Mouse (Mus musculus) intestine, embryonic 16.5 days (tissue): Measurements from ENCODE around the gene Ak9. TPM values are rescaled to one million over a fixed set of nuclear protein-coding genes. Genes with fewer than 3 reads are reported as not detected.

ENCODE experiments used
- ATAC-seq: fragments of 200-750 bp; cut with Nextera tagmentation; 2 replicates; pipeline ENCODE4 v1.8.0; 2017; ENCODE audit warnings: moderate TSS enrichment, moderate library complexity
- H3K27ac ChIP-seq: fragments of 300-500 bp; sonication (generic); 2 replicates; pipeline ENCODE4 v1.5.1; 2014; ENCODE audit warnings: mild to moderate bottlenecking, low read length
- H3K27me3 ChIP-seq: fragments of 300-500 bp; sonication (generic); replicated peaks from 2 replicates; pipeline ENCODE4 v1.6.1; 2014; ENCODE audit warnings: low read length, control low read depth, mixed read lengths; ENCODE audit not compliant: control insufficient read depth, insufficient read depth
- H3K36me3 ChIP-seq: fragments of 300-500 bp; sonication (generic); 2 replicates; pipeline ENCODE4 v1.6.1; 2014; ENCODE audit warnings: low read length, control low read depth; ENCODE audit not compliant: control insufficient read depth, insufficient read depth
- H3K4me1 ChIP-seq: fragments of 300-500 bp; sonication (generic); 2 replicates; pipeline ENCODE4 v1.6.1; 2014; ENCODE audit warnings: low read length, control low read depth, mixed read lengths; ENCODE audit not compliant: control insufficient read depth, insufficient read depth
- H3K4me2 ChIP-seq: fragments of 300-500 bp; sonication (generic); 2 replicates; pipeline ENCODE4 v1.6.1; 2014; ENCODE audit warnings: low read depth, low read length, control low read depth
- H3K4me3 ChIP-seq: fragments of 300-500 bp; sonication (generic); 2 replicates; pipeline ENCODE4 v1.5.1; 2014; ENCODE audit warnings: mild to moderate bottlenecking, low read length
- H3K9ac ChIP-seq: fragments of 300-500 bp; sonication (generic); 2 replicates; pipeline ENCODE4 v1.6.1; 2014; ENCODE audit warnings: low read depth, low read length
- H3K9me3 ChIP-seq: fragments of 300-500 bp; sonication (generic); 2 replicates; pipeline ENCODE4 v1.6.1; 2016; ENCODE audit warnings: low read length, control low read depth; ENCODE audit not compliant: control insufficient read depth
- WGBS: fragments of 180-500 bp; shearing (Covaris S2); extraction: QIAGEN DNeasy Blood & Tissue Kit; methylation state at CpG from one replicate; pipeline ENCODE4 v1.1.7; 2014; 5-methylcytosine and 5-hydroxymethylcytosine counted together
- polyA plus RNA-seq: library from polyadenylated mRNA; unstranded; fragments of >200 nt; fragmentation: Nextera tagmentation; extraction: Ambion mirVana; gene quantifications from 2 replicates; pipeline ENCODE4 v1.2.1, GENCODE M21; 2015

The Ak9 gene
- polyA plus RNA-seq, 1 experiment from 2014 or later, result 0.04 TPM

GRCm38 (mm10) chr10:41426368-41426767, 122.6 kb downstream of the Ak9 start:
- ATAC-seq, result no peak
- H3K4me1 ChIP-seq, result no peaks in the 10 kb centered on the region
- H3K36me3 ChIP-seq, result no peaks in the 10 kb centered on the region
- no peak overlapping the region for H3K4me2 ChIP-seq
- WGBS, result 48% methylated on average over 6 of the region's 6 CpGs
- no peaks in the 10 kb centered on the region for H3K9me3 ChIP-seq
- no peak overlapping the region for H3K27ac ChIP-seq
- H3K9ac ChIP-seq, result no peak overlapping the region
- H3K4me3 ChIP-seq, result no peak overlapping the region
- no peaks in the 10 kb centered on the region for H3K27me3 ChIP-seq

GRCm38 (mm10) chr10:41434624-41435023, 130.8 kb downstream of the Ak9 start:
- Histone ChIP-seq H3K4me2 (no peak overlapping the region), H3K27me3 (no peaks in the 10 kb centered on the region), H3K27ac (no peak overlapping the region), H3K36me3 (no peaks in the 10 kb centered on the region), H3K9ac (no peak overlapping the region), H3K4me3 (no peak overlapping the region), H3K9me3 (no peaks in the 10 kb centered on the region), H3K4me1 (no peaks in the 10 kb centered on the region)
- WGBS, result 28% methylated on average over 4 of the region's 4 CpGs
- ATAC-seq, result no peak

GRCm38 (mm10) chr10:41435141-41435540, 131.4 kb downstream of the Ak9 start:
- H3K27ac ChIP-seq, result no peak overlapping the region
- H3K4me2 ChIP-seq, result no peak overlapping the region
- H3K4me1 ChIP-seq, result no peaks in the 10 kb centered on the region
- H3K4me3 ChIP-seq, result no peak overlapping the region
- H3K27me3 ChIP-seq, result no peaks in the 10 kb centered on the region
- WGBS, result 20% methylated on average over 3 of the region's 3 CpGs
- no peaks in the 10 kb centered on the region for H3K36me3 ChIP-seq
- no peaks in the 10 kb centered on the region for H3K9me3 ChIP-seq
- ATAC-seq, result no peak
- H3K9ac ChIP-seq, result no peak overlapping the region

GRCm38 (mm10) chr10:41448216-41448615, 144.4 kb downstream of the Ak9 start:
- H3K4me3 ChIP-seq, result no peak overlapping the region
- H3K9ac ChIP-seq, result no peak overlapping the region
- no peak overlapping the region for H3K27ac ChIP-seq
- no peak overlapping the region for H3K4me2 ChIP-seq
- no peaks in the 10 kb centered on the region for H3K27me3 ChIP-seq
- peaks cover 16% of the 10 kb centered on the region for H3K4me1 ChIP-seq
- no peaks in the 10 kb centered on the region; the same call in 1 of the 2 replicates for H3K36me3 ChIP-seq
- no peaks in the 10 kb centered on the region for H3K9me3 ChIP-seq
- no peak for ATAC-seq
- 93% methylated on average over 1 of the region's 1 CpGs for WGBS

- peak overlapping the region; percentile 77 for H3K27ac ChIP-seq
- no peaks in the 10 kb centered on the region for H3K27me3 ChIP-seq
- H3K36me3 ChIP-seq, result no peaks in the 10 kb centered on the region; the same call in 1 of the 2 replicates
- peak; percentile 64 for ATAC-seq
- H3K9me3 ChIP-seq, result no peaks in the 10 kb centered on the region
- peak overlapping the region; percentile 69 for H3K9ac ChIP-seq
- H3K4me2 ChIP-seq, result peak overlapping the region; percentile 88
- 12% methylated on average over 14 of the region's 14 CpGs for WGBS
- peaks cover 16% of the 10 kb centered on the region for H3K4me1 ChIP-seq
- H3K4me3 ChIP-seq, result peak overlapping the region; percentile 93
These were observed 145.9 kb downstream of the Ak9 start for GRCm38 (mm10) chr10:41449684-41450083.

GRCm38 (mm10) chr10:41450137-41450670, 146.4 kb downstream of the Ak9 start, which contains the start of gene Zbtb24:
TSS of gene Zbtb24 (plus strand) at chr10:41450383.
- Histone ChIP-seq H3K27ac (peak within 1 kb of the TSS; percentile 77), H3K36me3 (no peaks in the 10 kb centered on the region; the same call in none of the 2 replicates), H3K27me3 (no peaks in the 10 kb centered on the region), H3K4me3 (peak within 1 kb of the TSS; percentile 93), H3K9me3 (no peaks in the 10 kb centered on the region), H3K4me1 (peaks cover 16% of the 10 kb centered on the region), H3K4me2 (peak within 1 kb of the TSS; percentile 88), H3K9ac (peak within 1 kb of the TSS; percentile 85)
- under 1% methylated on average over 49 of the region's 49 CpGs for WGBS
- ATAC-seq, result peak; percentile 96

GRCm38 (mm10) chr10:41450780-41451522, 147.2 kb downstream of the Ak9 start:
- H3K36me3 ChIP-seq, result no peaks in the 10 kb centered on the region; the same call in none of the 2 replicates
- H3K9ac ChIP-seq, result peak overlapping the region; percentile 85
- H3K27ac ChIP-seq, result peak overlapping the region; percentile 65; the same call in 1 of the 2 replicates
- peak; percentile 36; the same call in 1 of the 2 replicates for ATAC-seq
- WGBS, result 46% methylated on average over 18 of the region's 18 CpGs
- peaks cover 16% of the 10 kb centered on the region for H3K4me1 ChIP-seq
- H3K4me3 ChIP-seq, result peak overlapping the region; percentile 93
- H3K4me2 ChIP-seq, result peak overlapping the region; percentile 60
- no peaks in the 10 kb centered on the region for H3K27me3 ChIP-seq
- no peaks in the 10 kb centered on the region for H3K9me3 ChIP-seq

- no peak for ATAC-seq
- H3K27me3 ChIP-seq, result no peaks in the 10 kb centered on the region
- H3K36me3 ChIP-seq, result peaks cover 4% of the 10 kb centered on the region
- no peak overlapping the region for H3K9ac ChIP-seq
- H3K27ac ChIP-seq, result peak overlapping the region; percentile 53; the same call in 1 of the 2 replicates
- H3K4me3 ChIP-seq, result no peak overlapping the region
- H3K9me3 ChIP-seq, result no peaks in the 10 kb centered on the region
- WGBS, result 86% methylated on average over 9 of the region's 9 CpGs
- H3K4me2 ChIP-seq, result peak overlapping the region; percentile 60
- H3K4me1 ChIP-seq, result peaks cover 16% of the 10 kb centered on the region
These were observed 147.9 kb downstream of the Ak9 start for GRCm38 (mm10) chr10:41451656-41452055.

GRCm38 (mm10) chr10:41452791-41453190, 149.0 kb downstream of the Ak9 start:
- Histone ChIP-seq H3K36me3 (peaks cover 5% of the 10 kb centered on the region), H3K4me3 (no peak overlapping the region), H3K27me3 (no peaks in the 10 kb centered on the region), H3K9me3 (no peaks in the 10 kb centered on the region), H3K27ac (no peak overlapping the region), H3K4me2 (no peak overlapping the region), H3K9ac (no peak overlapping the region), H3K4me1 (peaks cover 16% of the 10 kb centered on the region)
- WGBS, result 86% methylated on average over 3 of the region's 3 CpGs
- no peak for ATAC-seq
